Mouse (Mus musculus) midbrain, embryonic 11.5 days (tissue): ENCODE measurements around the gene Rps10. TPM values are rescaled to one million over a fixed set of nuclear protein-coding genes. Genes with fewer than 3 reads are reported as not detected.

Source experiments
- ATAC-seq: fragments of 200-750 bp; cut with Nextera tagmentation; 2 replicates; pipeline ENCODE4 v1.8.0; 2017; ENCODE audit warnings: moderate TSS enrichment, moderate library complexity; ENCODE audit not compliant: low FRiP score
- DNase-seq: peaks from one replicate; pipeline ENCODE4 v3.0.0; 2015; ENCODE audit warnings: low spot score; ENCODE audit errors: missing footprints
- H3K27ac ChIP-seq: fragments of 300-500 bp; sonication (generic); 2 replicates; pipeline ENCODE4 v1.5.1; 2014; ENCODE audit warnings: low read depth, low read length
- H3K27me3 ChIP-seq: fragments of 300-500 bp; sonication (generic); 2 replicates; pipeline ENCODE4 v1.6.1; 2014; ENCODE audit warnings: mild to moderate bottlenecking, low read length, moderate library complexity, mixed read lengths; ENCODE audit not compliant: control insufficient read depth, insufficient read depth
- H3K36me3 ChIP-seq: fragments of 300-500 bp; sonication (generic); 2 replicates; pipeline ENCODE4 v1.6.1; 2014; ENCODE audit warnings: mild to moderate bottlenecking, low read length, moderate library complexity, mixed read lengths; ENCODE audit not compliant: control insufficient read depth, insufficient read depth
- H3K4me1 ChIP-seq: fragments of 300-500 bp; sonication (generic); 2 replicates; pipeline ENCODE4 v1.6.1; 2014; ENCODE audit warnings: low read length; ENCODE audit not compliant: control insufficient read depth, insufficient read depth
- H3K4me2 ChIP-seq: fragments of 300-500 bp; sonication (generic); 2 replicates; pipeline ENCODE4 v1.6.1; 2014; ENCODE audit warnings: mild to moderate bottlenecking, moderate library complexity
- H3K4me3 ChIP-seq: fragments of 300-500 bp; sonication (generic); 2 replicates; pipeline ENCODE4 v1.5.1; 2014; ENCODE audit warnings: low read depth, low read length
- H3K9ac ChIP-seq: fragments of 300-500 bp; sonication (generic); 2 replicates; pipeline ENCODE4 v1.6.1; 2014; ENCODE audit warnings: low read length
- H3K9me3 ChIP-seq: fragments of 300-500 bp; sonication (generic); 2 replicates; pipeline ENCODE4 v1.6.1; 2016; ENCODE audit warnings: low read length; ENCODE audit not compliant: control insufficient read depth
- WGBS: fragments of 180-500 bp; shearing (Covaris S2); extraction: QIAGEN DNeasy Blood & Tissue Kit; methylation state at CpG from one replicate; pipeline ENCODE4 v1.1.7; 2014; 5-methylcytosine and 5-hydroxymethylcytosine counted together
- polyA plus RNA-seq: library from polyadenylated mRNA; unstranded; fragments of >200 nt; fragmentation: Nextera tagmentation; extraction: Ambion mirVana; gene quantifications from 2 replicates; pipeline ENCODE4 v1.2.1, GENCODE M21; 2014

The Rps10 gene
- 845 and 859 TPM in 2 replicates for polyA plus RNA-seq

- no peaks in the 10 kb centered on the region for H3K9me3 ChIP-seq
- peak within 1 kb of the TSS; percentile 33 for H3K9ac ChIP-seq
- peak within 1 kb of the TSS; percentile 43; the same call in 1 of the 2 replicates for H3K4me2 ChIP-seq
- no peak within 1 kb of the TSS for H3K27ac ChIP-seq
- no peak for DNase-seq
- WGBS: 54% methylated on average over 18 of the region's 18 CpGs
- ATAC-seq: no peak
- peaks cover 20% of the 10 kb centered on the region for H3K4me1 ChIP-seq
- peak within 1 kb of the TSS; percentile 80 for H3K4me3 ChIP-seq
- no peaks in the 10 kb centered on the region for H3K27me3 ChIP-seq
- H3K36me3 ChIP-seq: peaks cover 16% of the 10 kb centered on the region
Measured at GRCm38 (mm10) chr17:27636132-27637020, at the start of gene Rps10. TSS of gene Rps10 (minus strand) at chr17:27636669.

DNA sequence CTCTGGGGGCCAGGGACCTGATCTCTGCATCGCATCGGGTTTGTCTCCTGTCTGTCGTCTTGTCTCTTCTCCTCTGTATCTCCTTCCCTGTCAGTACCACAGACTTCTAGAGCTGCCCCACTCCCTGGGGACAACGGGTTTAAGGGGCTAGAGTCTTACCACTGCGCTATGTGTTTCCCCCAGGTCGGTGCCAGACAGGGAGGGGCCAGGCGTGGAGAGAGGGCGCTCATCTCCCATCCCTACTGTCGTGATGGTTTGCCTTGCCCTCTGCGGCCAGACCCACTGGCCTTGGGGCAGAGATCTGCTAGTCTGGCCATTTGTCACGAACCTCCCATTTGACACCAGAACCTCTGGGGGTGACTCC is 49.1 kb upstream of the Rps10 start:
- Histone ChIP-seq H3K4me3 (peak overlapping the region; percentile 45), H3K36me3 (no peaks in the 10 kb centered on the region), H3K9me3 (no peaks in the 10 kb centered on the region), H3K27ac (no peak overlapping the region), H3K4me1 (peaks cover 16% of the 10 kb centered on the region), H3K27me3 (peaks cover 6% of the 10 kb centered on the region), H3K4me2 (peak overlapping the region; percentile 94), H3K9ac (peak overlapping the region; percentile 59)
- DNase-seq (peak; percentile 87), ATAC-seq (peak; percentile 43)
- 4% methylated on average over 11 of the region's 11 CpGs for WGBS

- H3K27ac ChIP-seq: no peak overlapping the region
- peak; percentile 78 for ATAC-seq
- H3K36me3 ChIP-seq: no peaks in the 10 kb centered on the region
- peak overlapping the region; percentile 45 for H3K4me3 ChIP-seq
- peak; percentile 95 for DNase-seq
- no peaks in the 10 kb centered on the region for H3K9me3 ChIP-seq
- WGBS: under 1% methylated on average over 44 of the region's 53 CpGs
- peaks cover 16% of the 10 kb centered on the region for H3K4me1 ChIP-seq
- peak overlapping the region; percentile 94 for H3K4me2 ChIP-seq
- peak overlapping the region; percentile 59 for H3K9ac ChIP-seq
- peaks cover 6% of the 10 kb centered on the region for H3K27me3 ChIP-seq
Measured at GRCm38 (mm10) chr17:27684886-27685549, 48.5 kb upstream of the Rps10 start.

- Histone ChIP-seq H3K4me3 (no peak overlapping the region), H3K9ac (no peak overlapping the region), H3K27ac (no peak overlapping the region), H3K27me3 (no peaks in the 10 kb centered on the region; the same call in 1 of the 2 replicates), H3K9me3 (no peaks in the 10 kb centered on the region), H3K4me2 (no peak overlapping the region), H3K4me1 (peaks cover 3% of the 10 kb centered on the region; the same call in 1 of the 2 replicates), H3K36me3 (no peaks in the 10 kb centered on the region)
- peak; percentile 40; the same call in 1 of the 2 replicates for ATAC-seq
- WGBS: 49% methylated on average over 11 of the region's 11 CpGs
- peak; percentile 74 for DNase-seq
Measured at GRCm38 (mm10) chr17:27678924-27679813, 42.7 kb upstream of the Rps10 start.

DNA sequence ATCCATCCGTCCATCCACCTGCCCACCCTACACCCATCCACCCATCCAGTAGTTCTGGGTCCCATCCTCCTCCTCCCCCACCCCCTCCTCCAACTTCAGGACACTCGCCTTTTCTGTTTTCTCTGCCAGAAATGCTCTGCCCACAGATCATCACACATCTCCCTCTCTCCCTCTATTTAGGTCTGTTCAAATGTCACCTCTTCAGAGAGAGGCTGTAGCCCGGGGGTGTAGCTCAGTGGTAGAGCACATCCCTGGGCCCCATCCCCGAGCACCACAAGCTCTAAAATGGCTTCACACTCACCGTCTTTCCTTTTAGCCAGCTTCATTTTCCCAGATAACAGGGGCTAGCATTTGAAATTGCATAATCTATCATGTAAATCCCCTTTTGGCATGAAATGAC is 41.3 kb upstream of the Rps10 start:
- WGBS: 88% methylated on average over 5 of the region's 5 CpGs
- H3K4me2 ChIP-seq: no peak overlapping the region
- no peaks in the 10 kb centered on the region for H3K27me3 ChIP-seq
- H3K4me1 ChIP-seq: peaks cover 3% of the 10 kb centered on the region; the same call in 1 of the 2 replicates
- no peak for ATAC-seq
- DNase-seq: peak; percentile 2
- H3K36me3 ChIP-seq: no peaks in the 10 kb centered on the region
- H3K27ac ChIP-seq: no peak overlapping the region
- no peak overlapping the region for H3K4me3 ChIP-seq
- no peaks in the 10 kb centered on the region for H3K9me3 ChIP-seq
- H3K9ac ChIP-seq: no peak overlapping the region

GRCm38 (mm10) chr17:27676270-27676669 is 39.8 kb upstream of the Rps10 start:
- H3K27me3 ChIP-seq: no peaks in the 10 kb centered on the region
- H3K4me3 ChIP-seq: no peak overlapping the region
- H3K9me3 ChIP-seq: no peaks in the 10 kb centered on the region
- H3K36me3 ChIP-seq: no peaks in the 10 kb centered on the region
- H3K4me2 ChIP-seq: no peak overlapping the region
- no peak overlapping the region for H3K9ac ChIP-seq
- DNase-seq: peak; percentile 51
- peaks cover 3% of the 10 kb centered on the region; the same call in 1 of the 2 replicates for H3K4me1 ChIP-seq
- no peak overlapping the region for H3K27ac ChIP-seq
- no peak for ATAC-seq
- 69% methylated on average over 7 of the region's 7 CpGs for WGBS

DNA sequence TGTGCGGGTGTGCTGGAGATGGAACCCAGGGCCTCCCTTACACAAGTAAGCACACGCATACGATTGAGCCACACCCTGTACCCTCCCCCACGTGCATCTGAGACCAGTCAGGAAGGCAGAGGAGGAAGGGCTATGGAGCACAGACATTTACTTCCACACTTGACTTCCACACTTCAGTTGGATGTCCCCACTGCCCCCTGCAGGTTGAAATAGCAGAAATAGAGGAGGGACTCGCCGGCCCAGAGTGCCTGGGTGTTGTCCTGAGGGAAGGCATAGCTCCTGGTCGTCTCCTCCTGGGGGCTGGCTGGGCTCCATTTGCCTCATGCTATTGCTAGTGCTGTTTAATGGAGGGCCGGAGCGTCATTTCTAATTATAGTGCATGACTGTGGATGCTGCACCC is 39.0 kb upstream of the Rps10 start:
- Histone ChIP-seq H3K4me1 (peaks cover 3% of the 10 kb centered on the region; the same call in 1 of the 2 replicates), H3K4me3 (no peak overlapping the region), H3K9me3 (no peaks in the 10 kb centered on the region), H3K27me3 (no peaks in the 10 kb centered on the region), H3K36me3 (no peaks in the 10 kb centered on the region), H3K27ac (no peak overlapping the region), H3K9ac (no peak overlapping the region), H3K4me2 (no peak overlapping the region)
- 69% methylated on average over 9 of the region's 9 CpGs for WGBS
- ATAC-seq: no peak
- DNase-seq: no peak

DNA sequence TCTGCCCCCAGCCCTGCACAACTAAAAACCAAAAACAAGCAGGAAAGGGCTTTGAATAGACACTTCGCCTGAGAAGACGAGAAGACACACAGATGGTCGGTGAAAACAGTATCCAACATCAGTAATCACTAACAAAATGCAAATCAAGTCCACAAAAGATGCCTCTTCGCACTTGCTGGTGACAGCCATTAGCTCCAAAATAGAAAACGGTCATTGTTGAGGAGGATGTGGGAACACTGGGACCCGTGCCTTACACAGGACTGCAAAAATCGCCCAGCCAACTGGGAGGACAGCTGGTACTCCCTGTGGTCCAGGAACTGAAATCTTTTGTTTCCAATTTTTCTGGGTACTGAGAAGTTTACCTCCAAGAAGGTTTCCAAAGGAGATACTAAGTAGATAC is 37.5 kb upstream of the Rps10 start:
- ATAC-seq (no peak), DNase-seq (no peak)
- 85% methylated on average over 7 of the region's 7 CpGs for WGBS
- Histone ChIP-seq H3K27ac (no peak overlapping the region), H3K9me3 (no peaks in the 10 kb centered on the region), H3K27me3 (no peaks in the 10 kb centered on the region), H3K4me2 (no peak overlapping the region), H3K4me1 (peaks cover 2% of the 10 kb centered on the region; the same call in 1 of the 2 replicates), H3K4me3 (no peak overlapping the region), H3K36me3 (no peaks in the 10 kb centered on the region), H3K9ac (no peak overlapping the region)
